Mouse (Mus musculus) CH12.LX (cell line): ENCODE results near the gene Cnot2.

Experiments
- CHD1 ChIP-seq: IDR thresholded peaks from 2 replicates; pipeline ENCODE4 v1.6.1; 2012; ENCODE audit warnings: low read depth, low read length, improper control_type of control experiment, inconsistent platforms
- CTCF ChIP-seq, 2 experiments: IDR thresholded peaks in 1 of 2; conservative IDR thresholded peaks in 1 of 2; 2 replicates each; pipeline ENCODE4 v1.5.1; 2011 to 2012; ENCODE audit warnings: low read depth in 2 of 2, low read length in 2 of 2, improper control_type of control experiment in 1 of 2, inconsistent platforms in 1 of 2, mild to moderate bottlenecking in 1 of 2, moderate library complexity in 1 of 2
- E2F4 ChIP-seq: IDR thresholded peaks from 2 replicates; pipeline ENCODE4 v1.6.1; 2011; ENCODE audit warnings: low read depth, low read length, improper control_type of control experiment; ENCODE audit not compliant: insufficient replicate concordance
- ELF1 ChIP-seq: IDR thresholded peaks from 2 replicates; pipeline ENCODE4 v1.6.1; 2014; ENCODE audit warnings: low read depth, mild to moderate bottlenecking, inconsistent platforms, low read length, improper control_type of control experiment
- EP300 ChIP-seq: IDR thresholded peaks from 2 replicates; pipeline ENCODE4 v1.6.1; 2011; ENCODE audit warnings: low read length, improper control_type of control experiment
- POLR2A ChIP-seq: IDR thresholded peaks from 2 replicates; pipeline ENCODE4 v1.6.1; 2011; ENCODE audit warnings: low read depth, mild to moderate bottlenecking, improper control_type of control experiment, low read length
- RCOR1 ChIP-seq: conservative IDR thresholded peaks from 2 replicates; pipeline ENCODE4 v1.6.1; 2012; ENCODE audit warnings: low read depth, mild to moderate bottlenecking, inconsistent platforms, low read length, improper control_type of control experiment
- SMC3 ChIP-seq: IDR thresholded peaks from 2 replicates; pipeline ENCODE4 v1.6.1; 2011; ENCODE audit warnings: low read depth, low read length, improper control_type of control experiment
- TCF12 ChIP-seq: IDR thresholded peaks from 2 replicates; pipeline ENCODE4 v1.6.1; 2014; ENCODE audit warnings: low read depth, mild to moderate bottlenecking, inconsistent platforms, low read length, improper control_type of control experiment
- USF2 ChIP-seq: conservative IDR thresholded peaks from 2 replicates; pipeline ENCODE4 v1.6.1; 2011; ENCODE audit warnings: low read depth, low read length, improper control_type of control experiment

DNA sequence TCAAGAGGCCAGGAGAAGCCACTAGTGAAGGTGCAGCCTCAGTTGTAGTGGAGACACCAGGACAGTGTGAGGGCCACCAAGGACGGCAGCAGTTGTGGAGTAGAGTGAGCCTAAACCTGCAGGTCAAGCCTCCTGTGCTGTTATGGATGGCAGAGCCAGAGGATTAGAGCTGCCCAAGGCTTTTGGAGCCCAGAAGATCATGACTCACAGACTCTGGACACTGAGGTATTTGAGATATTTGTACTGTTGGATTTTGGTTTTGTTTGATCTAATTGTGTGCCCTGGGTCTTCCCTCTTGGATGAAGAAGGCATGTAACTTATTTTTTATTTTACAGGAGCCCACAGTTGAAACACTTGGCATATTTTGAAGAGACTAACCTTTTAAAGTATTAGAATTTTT, 44.7 kb upstream of the Cnot2 start:
- TF ChIP-seq RCOR1 (no peak), POLR2A (no peak), CTCF (conservative IDR thresholded peaks at IDR 0.05 in 1 of 2, IDR thresholded peaks at IDR 0.05 in 1 of 2; ENCODE audit: low read depth in 2 of 2, low read length in 2 of 2) (no peak), USF2 (no peak), TCF12 (no peak), SMC3 (no peak), E2F4 (no peak), EP300 (no peak), ELF1 (no peak), CHD1 (no peak)
